Comparison of ENCODE assay signal across 8 mouse cellular contexts in the genomic region with DNA sequence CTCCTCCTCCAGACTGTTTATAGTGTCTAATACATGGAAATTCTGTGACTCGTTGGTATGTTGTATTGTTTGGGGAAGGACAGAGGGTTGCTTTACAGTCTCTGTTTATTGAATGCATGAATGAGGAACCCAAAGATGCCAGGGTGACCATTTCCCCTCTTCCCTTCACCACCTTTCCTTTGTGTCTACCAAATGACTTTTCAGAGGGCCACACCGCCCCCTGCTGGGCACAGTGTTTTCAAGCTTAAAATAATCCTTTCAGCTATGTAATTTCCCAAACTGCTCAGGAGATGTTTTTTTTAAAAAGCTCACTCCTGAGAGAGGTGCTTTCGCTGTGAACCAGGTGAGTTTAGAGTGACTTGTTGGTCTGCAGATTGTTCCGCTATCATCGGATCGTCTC. TPM values are rescaled to one million over a fixed set of nuclear protein-coding genes. Genes with fewer than 3 reads are reported as not detected.
DNase-seq lines count a peak whose midpoint lies in the region; ATAC-seq and TF ChIP-seq lines count a peak whose summit lies in the region.

No protein-coding gene starts in this region.

- ATAC-seq in kidney, embryonic 15.5 days (replicated peaks; ENCODE audit: low FRiP score), result no peak
- ATAC-seq in lung, embryonic 14.5 days (ENCODE audit: insufficient read depth), result no peak

- 0 out of 2 replicates have a peak, but pooled peaks cover 4% of the 10 kb centered on the region for H3K4me1 ChIP-seq in kidney, embryonic 15.5 days
- no peaks in the 10 kb centered on the region for H3K4me1 ChIP-seq in bone marrow, adult 2 months (ENCODE audit: control insufficient read depth, insufficient read depth, low read length)
- no peaks in the 10 kb centered on the region for H3K4me1 ChIP-seq in lung, embryonic 14.5 days (ENCODE audit: insufficient read depth)

- TF ChIP-seq POLR2A in bone marrow, adult 2 months (IDR thresholded peaks at IDR 0.05; ENCODE audit: borderline replicate concordance, control insufficient read depth, low read depth, low read length), result no peak

- H3K9ac ChIP-seq in kidney, embryonic 15.5 days, result no peak overlapping the region
- no peak overlapping the region for H3K9ac ChIP-seq in lung, embryonic 14.5 days

- no peaks in the 10 kb centered on the region for H3K9me3 ChIP-seq in kidney, embryonic 15.5 days (replicated peaks)
- no peaks in the 10 kb centered on the region for H3K9me3 ChIP-seq in lung, embryonic 14.5 days (ENCODE audit: low read depth, low read length)

- peak; percentile 66 for TF ChIP-seq CTCF in bone marrow, adult 2 months (IDR thresholded peaks at IDR 0.05; ENCODE audit: control insufficient read depth, insufficient read depth, low read length)
- peak; percentile 84 for TF ChIP-seq CTCF in lung, embryonic 14.5 days (IDR thresholded peaks at IDR 0.05; ENCODE audit: low read depth)

- H3K27ac ChIP-seq in kidney, embryonic 15.5 days, result no peak overlapping the region
- no peak overlapping the region for H3K27ac ChIP-seq in bone marrow, adult 2 months (ENCODE audit: control insufficient read depth, insufficient read depth, low read depth, low read length, poor library complexity)
- H3K27ac ChIP-seq in lung, embryonic 14.5 days (ENCODE audit: low read depth), result no peak overlapping the region

- 63% methylated on average over 6 of the region's 6 CpGs for WGBS in kidney, embryonic 15.5 days
- WGBS in bone marrow, adult 2 months, result 63% methylated on average over 6 of the region's 6 CpGs
- WGBS in lung, embryonic 14.5 days, result 67% methylated on average over 6 of the region's 6 CpGs

- peak; percentile 85 for DNase-seq in kidney, adult 18-20 months
- peak; percentile 60 for DNase-seq in gastrocnemius, adult 18-20 months (ENCODE audit: low spot score)
- DNase-seq in kidney, postnatal 4 days, result peak; percentile 89 to 90
- peak; percentile 91 for DNase-seq in lung, embryonic 14.5 days
- DNase-seq in right cerebral cortex, postnatal 14 days, result peak; percentile 76
- peak; percentile 85 for DNase-seq in urinary bladder, postnatal 14 days (ENCODE audit: low spot score)

- H3K4me3 ChIP-seq in kidney, embryonic 15.5 days (replicated peaks), result no peak overlapping the region
- H3K4me3 ChIP-seq in bone marrow, adult 2 months (replicated peaks; ENCODE audit: control insufficient read depth, low read depth, low read length), result no peak overlapping the region
- H3K4me3 ChIP-seq in lung, embryonic 14.5 days (ENCODE audit: low read depth, low read length), result no peak overlapping the region

- no peaks in the 10 kb centered on the region for H3K27me3 ChIP-seq in kidney, embryonic 15.5 days
- no peaks in the 10 kb centered on the region for H3K27me3 ChIP-seq in lung, embryonic 14.5 days (ENCODE audit: insufficient read depth, low read length)

- H3K36me3 ChIP-seq in kidney, embryonic 15.5 days, result no peaks in the 10 kb centered on the region; the same call in 1 of the 2 replicates
- H3K36me3 ChIP-seq in lung, embryonic 14.5 days (ENCODE audit: insufficient read depth), result no peaks in the 10 kb centered on the region

- no peak overlapping the region for H3K4me2 ChIP-seq in kidney, embryonic 15.5 days
- H3K4me2 ChIP-seq in lung, embryonic 14.5 days, result no peak overlapping the region

RNA-seq across cellular contexts. Expression of gene Tes, which starts 22.5 kb away (rescaled TPM):
- 70.5 and 72.6 TPM in 2 replicates for polyA plus RNA-seq in kidney, embryonic 15.5 days (2015; fragmentation: Nextera tagmentation; extraction: Ambion mirVana)
- polyA plus RNA-seq in bone marrow, adult 2 months (2011; ENCODE audit: insufficient read depth, insufficient read length, low replicate concordance, missing spikeins), result 2.3 and 11.7 TPM in 2 replicates
- total RNA-seq in gastrocnemius, adult 18-20 months (2021), result 1 to 10 TPM; 1.1 to 2.1 TPM
- 77.0 and 78.9 TPM in 2 replicates for polyA plus RNA-seq in lung, embryonic 14.5 days (2014; fragmentation: Nextera tagmentation; extraction: Ambion mirVana)
